Mouse (Mus musculus) cerebral cortex, adult 2 months (tissue): ENCODE measurements around the gene Aaed1.

Source experiments
- WGBS: fragments of 180-500 bp; shearing (Covaris S2); methylation state at CpG from one replicate; pipeline ENCODE4 v1.1.7; 2018; 5-methylcytosine and 5-hydroxymethylcytosine counted together

Gene Aaed1

DNA sequence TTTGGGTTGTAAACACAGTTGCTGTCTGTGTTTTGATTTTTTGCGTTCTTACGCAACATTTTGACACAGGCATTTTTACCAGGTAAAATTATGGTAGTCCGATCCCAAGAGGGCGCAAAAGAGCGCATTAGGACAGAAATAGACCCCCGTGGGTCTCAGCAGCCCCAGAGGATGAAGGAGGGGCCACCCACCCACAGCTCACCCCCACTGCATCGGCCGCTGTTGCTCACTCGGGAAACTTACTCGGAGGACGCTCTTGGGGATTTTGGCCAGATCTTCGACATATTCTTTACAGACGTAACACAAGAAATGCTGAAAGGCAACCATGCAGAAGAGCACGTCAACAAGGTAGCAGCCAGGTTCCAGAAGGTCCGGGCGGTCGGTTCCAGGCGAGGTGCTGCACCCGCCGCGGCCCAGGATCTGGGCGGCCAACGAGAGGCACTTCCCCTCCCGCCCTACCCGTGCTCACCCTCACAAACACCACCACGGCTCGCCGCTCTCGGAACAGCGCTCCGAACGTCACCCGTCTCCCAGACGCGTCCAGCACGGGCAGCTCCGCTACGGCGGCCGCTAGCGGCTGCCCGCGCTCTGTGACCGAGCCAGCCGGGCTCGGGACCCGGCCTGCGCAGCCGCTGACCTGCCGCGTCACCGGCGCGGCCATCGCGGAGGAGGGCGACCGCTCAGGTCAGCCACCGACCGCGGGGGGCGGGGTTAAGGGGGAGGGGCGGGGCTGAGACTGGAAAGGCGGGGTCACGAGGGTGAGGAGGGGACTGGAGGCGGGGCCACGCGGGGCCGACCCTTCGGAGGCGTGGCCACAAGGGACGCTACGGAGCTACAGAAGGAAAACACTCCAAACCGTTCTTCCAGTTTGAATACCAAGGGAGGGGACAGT lies at the start of gene Aaed1:
TSS of gene Aaed1 (minus strand) at position 687 of the 892 bp plus-strand sequence.
- under 1% methylated on average over 71 of the region's 74 CpGs for WGBS

DNA sequence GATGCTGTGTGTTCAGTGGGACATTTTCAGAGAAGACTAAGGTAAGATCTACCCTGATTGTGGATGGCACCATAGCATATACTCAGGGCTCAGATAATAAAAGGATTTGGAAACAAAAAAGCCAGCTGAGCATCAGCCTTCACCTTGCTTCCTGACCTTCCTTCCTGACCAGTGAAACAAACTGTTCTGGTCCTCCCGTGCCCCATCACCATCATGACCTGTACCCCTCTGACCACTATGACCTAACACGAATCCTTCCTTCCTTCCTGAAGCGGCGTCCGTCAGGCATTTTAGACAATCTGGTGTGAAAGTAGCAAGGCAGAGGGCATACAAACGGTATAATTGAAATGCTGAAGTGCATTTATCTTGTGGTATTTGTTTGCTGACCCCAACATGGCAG lies 49.6 kb upstream of the Aaed1 start:
- WGBS = 89% methylated on average over 6 of the region's 6 CpGs

DNA sequence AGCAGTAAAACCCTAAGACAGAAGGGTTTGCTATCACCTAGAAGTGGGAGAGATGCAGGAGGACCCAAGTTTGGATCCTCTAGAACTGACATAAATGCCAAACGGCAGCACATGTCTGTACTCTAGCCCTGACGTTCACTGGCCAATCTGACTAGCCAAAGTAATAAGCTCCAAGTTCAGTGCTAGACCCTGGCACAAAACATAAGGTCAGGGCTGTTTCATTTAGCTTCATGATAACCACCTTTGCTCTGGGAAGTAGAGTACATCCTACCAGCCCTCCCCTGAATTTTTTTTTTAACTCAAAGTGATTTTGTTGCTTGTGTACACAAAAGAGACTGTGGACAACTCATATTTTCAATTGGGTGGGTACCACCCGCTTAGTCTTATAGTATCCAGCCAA lies 48.5 kb upstream of the Aaed1 start:
- WGBS = 92% methylated on average over 3 of the region's 3 CpGs

DNA sequence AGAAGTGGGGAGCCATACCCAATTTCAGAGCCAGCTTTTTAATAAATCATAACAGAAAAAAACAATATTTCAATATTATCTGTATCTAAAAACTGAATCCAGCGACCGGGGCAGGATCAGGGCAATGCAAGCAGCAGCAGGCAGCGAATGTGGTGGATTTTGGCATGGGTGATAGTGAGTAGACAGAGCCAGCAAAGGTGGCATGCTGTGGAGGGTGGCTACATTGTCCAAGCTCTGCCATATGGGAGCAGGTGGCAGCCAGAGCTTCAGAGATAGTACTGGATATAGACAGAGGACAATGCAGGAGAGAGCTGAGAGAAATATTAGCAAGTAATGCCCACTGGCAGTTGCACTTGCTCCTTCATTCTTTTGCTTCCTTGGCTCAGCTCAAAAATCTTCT lies 47.2 kb upstream of the Aaed1 start:
- 81% methylated on average over 3 of the region's 3 CpGs for WGBS

DNA sequence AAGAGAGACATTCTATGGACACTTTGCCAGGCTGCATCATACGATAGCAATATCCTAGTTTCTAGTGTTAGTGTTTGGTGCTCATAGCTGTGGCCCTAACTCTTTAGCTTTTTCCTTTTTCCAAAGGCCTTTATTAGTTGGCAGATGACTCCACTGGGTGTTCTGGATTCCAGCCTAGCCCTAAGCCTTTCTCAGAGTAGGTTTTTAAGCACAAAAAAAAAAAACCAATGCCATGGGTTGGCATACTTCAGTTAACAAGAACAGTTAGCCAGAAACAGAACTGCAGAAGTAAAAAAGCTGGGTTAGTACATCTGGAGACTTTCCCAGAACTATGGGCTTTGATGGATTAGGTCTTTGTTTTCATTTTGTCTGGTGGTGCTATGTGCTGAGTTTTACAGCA lies 46.0 kb upstream of the Aaed1 start:
- 68% methylated on average over 1 of the region's 1 CpGs for WGBS

DNA sequence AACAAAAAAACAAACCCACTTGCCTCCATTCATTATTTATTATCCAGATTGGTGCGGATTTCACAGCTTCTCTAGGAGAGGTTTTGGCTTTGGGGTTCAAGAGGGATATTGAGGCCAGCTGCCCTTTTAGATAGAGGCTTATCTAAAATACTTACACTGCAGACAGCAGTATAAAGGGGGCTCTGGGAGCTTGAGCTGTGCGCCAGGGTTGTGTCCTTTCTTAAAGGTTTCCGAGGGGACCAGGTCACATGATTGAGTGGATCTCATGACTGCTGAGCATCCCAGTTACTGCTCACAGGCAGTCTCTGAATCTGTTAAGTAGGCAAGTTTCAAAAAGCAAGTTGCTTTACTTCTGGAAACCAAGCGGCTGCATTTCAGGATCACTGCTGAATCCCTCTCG lies 44.9 kb upstream of the Aaed1 start:
- WGBS = 83% methylated on average over 5 of the region's 5 CpGs

DNA sequence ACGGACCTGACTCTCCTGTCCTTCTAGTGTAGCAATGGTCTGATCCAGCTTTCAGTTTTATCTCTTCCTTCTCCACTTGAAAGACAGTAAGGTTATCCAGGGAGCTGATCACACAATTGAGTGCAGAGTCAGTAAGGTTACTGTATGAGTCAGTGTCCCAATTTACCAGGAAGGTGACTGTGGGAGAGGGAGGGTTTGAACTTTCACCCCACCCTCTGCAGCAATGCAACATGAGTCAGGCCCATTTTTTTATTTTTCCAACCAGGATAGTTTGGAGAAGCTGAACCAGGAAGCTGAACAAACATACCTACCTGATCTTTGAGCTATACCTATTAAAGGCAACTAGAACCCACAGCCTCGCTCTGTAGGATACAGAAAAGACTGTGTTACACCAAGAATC lies 37.0 kb upstream of the Aaed1 start:
- WGBS = 90% methylated on average over 2 of the region's 2 CpGs

DNA sequence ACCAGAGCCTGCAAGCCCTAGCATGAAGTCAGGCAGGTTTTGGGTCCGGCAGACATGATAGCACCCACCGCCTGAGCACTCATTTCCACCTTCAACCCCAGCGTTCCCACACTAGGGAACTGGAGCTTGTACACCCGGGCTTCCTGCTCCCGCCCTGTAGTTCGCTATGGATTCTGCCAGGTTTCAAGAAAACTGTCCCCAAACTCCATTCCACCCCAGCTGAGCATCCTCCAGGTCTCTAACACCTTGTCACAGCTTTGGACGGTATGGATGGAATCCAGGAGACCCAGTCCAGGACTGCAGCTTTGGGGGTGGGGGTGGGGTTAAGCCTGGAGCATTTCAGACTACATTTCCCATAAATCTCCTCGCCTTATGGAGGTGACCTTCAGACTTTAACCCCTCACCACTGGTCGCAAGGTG lies 31.6 kb upstream of the Aaed1 start:
- WGBS = 3% methylated on average over 9 of the region's 9 CpGs

DNA sequence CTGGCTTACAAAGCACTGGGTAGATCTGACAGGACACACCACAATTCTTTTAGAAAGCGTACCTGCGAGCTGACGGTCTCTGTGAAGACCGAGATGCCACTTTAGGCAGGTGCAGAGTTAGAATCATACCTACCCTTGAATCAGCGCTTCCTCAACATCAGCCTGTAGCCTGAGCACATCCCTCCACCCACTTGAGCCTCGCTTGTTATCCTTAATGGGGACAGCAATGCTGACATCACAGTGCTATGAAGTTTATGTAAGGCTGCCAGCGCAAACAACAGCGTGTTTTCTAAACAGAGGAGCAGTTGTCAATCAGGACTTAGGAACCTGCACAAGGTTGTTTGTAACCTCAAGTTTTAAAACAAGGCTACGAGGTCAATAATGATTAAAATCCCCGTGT lies 31.1 kb upstream of the Aaed1 start:
- 16% methylated on average over 10 of the region's 10 CpGs for WGBS

DNA sequence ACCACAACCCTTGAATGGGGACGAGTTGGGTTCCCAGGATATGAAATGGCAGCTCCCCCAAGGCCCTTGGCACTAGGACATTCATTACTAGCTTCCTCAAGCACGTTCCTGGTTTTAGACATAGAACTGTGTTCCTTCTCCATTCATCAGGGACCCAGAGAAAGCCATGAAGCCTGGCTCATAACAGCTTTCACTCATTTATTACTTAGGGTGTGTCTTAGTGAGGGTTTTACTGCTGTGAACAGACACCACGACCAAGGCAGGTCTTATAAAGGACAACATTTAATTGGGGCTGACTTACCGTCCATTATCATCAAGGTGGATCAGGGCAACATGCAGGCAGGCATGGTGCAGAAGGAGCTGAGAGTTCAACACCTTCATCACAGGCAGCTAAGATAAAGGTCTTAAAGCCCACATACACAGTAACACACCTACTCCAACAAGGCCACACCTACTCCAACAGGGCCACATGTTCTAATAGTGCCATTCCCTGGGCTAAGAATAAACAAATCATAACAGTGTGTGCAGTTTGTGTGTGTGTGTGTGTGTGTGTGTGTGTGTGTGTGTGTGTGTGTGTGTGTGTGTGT lies 23.1 kb upstream of the Aaed1 start:
- 85% methylated on average over 4 of the region's 4 CpGs for WGBS

DNA sequence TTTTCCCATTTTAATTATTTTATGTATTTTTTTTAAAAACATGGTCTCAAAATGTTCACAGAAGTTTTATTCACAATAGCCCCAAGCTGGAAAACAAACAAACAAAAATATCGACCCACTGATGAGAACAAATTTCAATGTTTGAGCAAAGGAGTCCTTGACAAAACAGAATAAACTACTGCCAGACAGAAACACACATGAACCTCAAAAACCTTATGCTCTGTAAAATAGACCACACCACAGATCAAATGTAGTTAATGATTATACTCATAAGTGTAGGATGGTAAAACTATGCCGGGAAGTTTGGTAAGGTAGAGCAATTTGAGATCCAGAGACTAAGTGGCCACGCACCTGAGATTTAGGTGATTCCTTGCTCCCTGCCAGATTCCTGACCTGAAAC lies 20.6 kb upstream of the Aaed1 start:
- 93% methylated on average over 3 of the region's 3 CpGs for WGBS

DNA sequence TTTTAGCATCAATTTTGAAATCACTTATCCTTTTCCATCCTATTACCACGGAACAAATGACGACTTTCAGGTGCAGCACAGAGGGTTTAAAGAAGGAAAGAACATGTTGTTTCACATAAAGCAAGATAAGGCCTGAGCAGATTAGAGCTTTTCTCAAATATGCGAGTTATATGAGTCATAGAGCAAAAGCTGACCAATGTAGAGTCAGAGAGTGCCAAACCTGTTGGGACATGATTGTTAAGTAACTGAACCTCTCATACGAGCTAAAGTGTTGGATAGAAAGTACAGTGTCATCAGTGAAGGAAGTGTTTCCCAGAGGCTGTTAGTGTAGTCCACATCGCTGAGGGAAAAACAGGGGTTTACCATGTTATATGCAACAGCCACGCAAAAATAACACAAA lies 19.8 kb upstream of the Aaed1 start:
- 85% methylated on average over 6 of the region's 6 CpGs for WGBS

DNA sequence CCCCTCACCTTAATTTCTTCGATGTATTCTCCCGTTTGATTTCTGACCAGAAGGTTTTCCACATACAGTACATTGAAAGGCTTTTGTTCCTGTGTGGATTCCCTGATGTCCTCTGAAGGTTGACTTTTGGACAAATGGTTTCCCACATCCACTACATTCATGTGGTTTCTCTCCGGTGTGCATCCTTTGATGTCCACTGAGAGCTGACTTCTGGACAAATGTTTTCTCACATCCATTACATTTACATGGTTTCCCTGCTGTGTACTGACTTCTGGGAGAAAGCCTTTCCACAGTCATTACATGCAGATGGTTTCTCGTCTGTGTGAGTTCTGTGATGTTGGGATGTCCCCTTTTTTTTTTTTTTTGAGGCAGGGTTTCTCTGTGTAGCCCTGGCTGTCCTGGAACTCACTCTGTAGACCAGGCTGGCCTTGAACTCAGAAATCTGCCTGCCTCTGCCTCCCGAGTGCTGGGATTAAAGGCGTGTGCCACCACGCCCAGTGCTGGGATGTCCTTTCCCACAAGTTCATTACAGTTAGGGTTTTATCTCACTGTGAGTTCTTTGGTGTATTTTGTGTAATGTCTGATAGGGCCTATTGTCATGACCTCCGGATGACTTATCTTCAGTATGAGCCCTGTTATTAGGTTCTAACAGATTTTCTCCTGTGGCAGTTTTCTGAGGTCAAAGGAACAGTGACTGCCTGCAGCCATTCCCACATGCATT lies 10.2 kb upstream of the Aaed1 start:
- WGBS = 88% methylated on average over 8 of the region's 8 CpGs

DNA sequence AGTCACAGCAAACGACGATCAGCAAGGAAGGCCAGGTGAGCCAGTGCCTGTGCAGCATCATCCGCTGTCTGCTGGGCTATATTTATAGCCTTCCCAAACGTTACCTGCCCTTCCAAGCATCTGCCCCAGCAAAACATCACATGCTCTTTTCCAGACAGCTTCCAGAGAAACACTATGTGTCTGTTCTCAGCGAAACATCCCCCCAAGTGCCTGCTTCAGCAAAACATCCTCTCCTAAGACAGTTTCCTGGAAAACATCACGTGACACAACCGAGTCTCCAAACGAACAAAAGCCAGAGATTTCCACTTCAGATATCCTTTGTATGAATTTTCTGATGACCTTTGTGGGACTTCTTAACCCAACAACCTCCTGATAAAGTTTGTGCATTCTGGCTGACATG lies 7.8 kb upstream of the Aaed1 start:
- WGBS = 73% methylated on average over 8 of the region's 8 CpGs

DNA sequence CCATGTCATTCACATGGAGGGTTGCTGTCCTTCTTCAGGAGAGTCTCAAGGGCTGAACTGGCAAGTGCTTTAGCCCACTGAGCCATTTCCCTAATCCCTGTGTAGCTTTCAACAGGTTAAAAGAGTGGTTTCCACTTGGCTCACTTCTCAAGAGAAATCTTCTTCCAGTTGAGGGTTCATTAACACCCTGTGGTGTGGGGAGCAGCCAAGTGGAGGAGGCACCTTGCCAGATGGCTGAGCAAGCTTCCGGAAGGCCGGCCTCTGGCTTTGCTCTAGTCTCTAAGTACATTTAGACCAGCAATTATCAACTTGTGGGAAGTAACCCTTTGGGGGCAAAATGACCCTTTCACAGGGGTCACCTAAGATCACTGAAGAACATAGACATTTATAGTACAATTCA lies 5.8 kb upstream of the Aaed1 start:
- 63% methylated on average over 2 of the region's 2 CpGs for WGBS

DNA sequence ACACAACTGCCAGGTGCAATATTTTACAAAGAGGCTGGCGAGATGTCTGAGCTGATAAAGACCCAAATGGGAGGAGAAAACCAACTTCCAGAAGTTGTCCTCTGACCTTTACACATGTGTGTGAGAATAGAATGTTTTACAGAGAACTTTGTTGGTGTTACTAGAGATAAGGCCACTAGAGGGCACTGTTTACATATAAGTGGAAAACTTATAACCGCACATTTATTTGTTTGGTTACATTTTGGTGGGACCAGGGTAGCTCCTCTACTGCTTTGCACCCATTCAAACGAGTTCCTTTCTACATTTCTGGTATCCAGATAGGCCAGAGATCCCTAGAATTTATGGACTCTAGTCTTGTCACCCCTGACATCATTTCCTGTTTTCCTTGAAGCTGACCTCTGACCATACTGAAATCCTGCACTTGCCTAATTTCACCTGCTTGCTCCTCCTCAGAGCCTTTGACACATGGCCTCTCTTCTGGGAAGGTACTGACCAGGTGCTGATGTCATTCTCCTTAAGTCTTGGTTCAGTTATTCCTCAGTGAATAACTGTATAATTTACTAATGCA lies 3.1 kb upstream of the Aaed1 start:
- WGBS = under 1% methylated on average over 3 of the region's 3 CpGs

DNA sequence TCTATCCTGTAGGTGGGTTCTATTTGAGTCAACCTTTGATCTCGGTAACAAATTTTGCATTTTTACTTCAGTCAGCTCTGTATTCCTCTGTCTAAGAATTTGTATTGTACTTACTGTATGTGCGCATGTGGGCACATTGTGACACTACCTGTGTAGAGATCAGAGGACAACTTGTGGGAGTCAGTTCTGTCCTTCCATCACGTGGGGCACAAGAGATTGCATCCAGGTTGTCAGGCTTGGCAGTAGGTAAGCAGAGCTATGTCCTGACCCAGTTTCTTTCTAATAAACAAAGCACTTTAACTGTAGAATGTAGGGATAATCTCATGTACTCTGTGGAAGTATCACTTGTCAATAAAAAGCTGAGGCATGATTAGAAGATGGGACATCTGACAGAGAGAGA lies 1.5 kb upstream of the Aaed1 start:
- whole genome bisulfite sequencing = 78% methylated on average over 3 of the region's 3 CpGs

DNA sequence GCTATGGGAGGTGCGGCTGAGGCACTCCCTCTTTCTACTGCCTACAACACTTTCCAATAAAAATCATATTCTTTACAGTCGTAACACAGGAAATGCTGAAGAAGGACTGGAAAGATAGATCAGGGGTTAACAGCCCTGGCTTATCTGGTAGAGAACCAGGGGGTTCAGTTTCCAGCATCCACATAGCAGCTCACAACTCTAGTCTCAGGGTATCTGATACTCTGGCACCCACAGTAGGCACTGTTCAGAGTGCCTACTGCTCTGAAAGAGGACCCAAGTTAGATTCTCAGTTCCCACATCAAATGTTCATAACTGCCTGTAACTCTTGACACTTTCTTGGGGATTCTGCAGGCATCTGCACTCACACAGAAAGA lies 393 bp upstream of the Aaed1 start:
- WGBS = 2% methylated on average over 2 of the region's 2 CpGs

DNA sequence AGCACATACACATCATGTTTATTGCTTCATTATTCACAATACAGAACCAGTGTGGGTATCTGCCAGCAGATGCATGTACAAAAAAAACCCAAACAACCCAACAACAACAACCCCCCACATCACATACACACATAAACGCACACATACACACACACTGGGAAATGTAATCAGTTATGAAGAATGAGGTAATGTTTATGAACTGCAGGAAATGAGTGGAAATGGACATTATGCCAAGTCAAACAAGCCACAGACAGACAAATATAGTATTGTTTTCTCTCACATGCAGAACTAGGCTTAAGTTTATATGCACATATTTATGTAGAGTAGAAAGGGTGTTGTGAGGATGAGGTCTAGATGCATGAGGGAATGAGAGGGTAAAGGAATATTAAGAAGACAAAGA lies 1.2 kb downstream of the Aaed1 start:
- WGBS = 49% methylated on average over 1 of the region's 1 CpGs

DNA sequence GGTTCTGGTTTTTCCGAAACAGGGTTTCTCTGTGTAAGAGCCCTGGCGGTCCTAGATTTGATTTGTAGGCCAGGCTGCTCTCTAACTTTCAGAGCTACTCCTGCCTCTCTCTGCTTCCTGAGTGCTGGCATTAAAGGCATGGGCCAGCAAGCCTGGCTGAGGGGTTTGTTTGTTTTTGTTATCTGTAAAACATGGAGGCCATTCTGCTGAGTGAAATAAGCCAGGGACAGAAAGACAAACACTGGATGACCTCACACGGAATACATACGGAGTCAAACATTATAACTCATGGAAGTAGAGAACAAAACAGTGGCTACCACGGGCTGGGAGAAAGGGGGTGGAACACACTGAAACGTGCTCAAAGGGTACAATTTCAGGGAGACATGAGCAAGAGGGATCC lies 1.9 kb downstream of the Aaed1 start:
- WGBS = 73% methylated on average over 6 of the region's 6 CpGs

DNA sequence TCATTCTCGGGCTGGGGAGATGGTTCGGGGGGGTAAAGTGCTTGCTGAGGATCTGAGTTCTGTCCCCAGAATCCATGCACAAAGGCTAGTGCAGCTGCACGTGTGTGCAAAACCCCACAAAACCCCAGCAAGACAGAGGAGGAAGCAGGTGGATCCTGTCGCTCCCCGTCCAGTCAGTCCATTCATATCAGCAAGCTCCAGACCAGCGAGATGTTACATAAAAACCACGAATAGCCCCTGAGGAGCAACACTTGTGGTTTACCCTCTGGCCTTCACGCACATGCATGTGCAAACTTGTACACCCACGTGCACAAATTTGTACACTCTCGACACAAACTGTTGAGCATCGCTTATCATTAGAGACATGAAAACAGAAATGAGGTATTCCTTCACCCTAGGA lies 2.7 kb downstream of the Aaed1 start:
- 76% methylated on average over 11 of the region's 11 CpGs for WGBS

DNA sequence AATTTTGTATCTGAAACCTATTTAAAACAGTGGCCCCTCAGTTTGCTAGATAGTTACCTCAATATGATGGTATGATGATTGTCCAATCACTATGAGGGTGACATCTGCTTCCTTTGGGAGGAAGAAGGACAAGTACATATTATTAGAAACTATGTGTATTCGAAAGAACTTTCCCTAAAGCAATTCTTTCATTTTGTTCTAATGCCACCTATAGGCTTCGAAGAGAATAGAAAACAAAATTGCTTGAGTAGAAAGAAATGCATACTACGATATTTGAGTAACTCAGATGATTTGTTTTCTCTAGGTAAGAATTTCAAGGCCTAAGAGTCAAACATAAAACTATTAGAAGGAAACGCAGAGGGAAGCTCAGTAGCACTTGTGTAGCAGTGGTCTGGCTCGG lies 3.5 kb downstream of the Aaed1 start:
- WGBS = 43% methylated on average over 5 of the region's 5 CpGs

DNA sequence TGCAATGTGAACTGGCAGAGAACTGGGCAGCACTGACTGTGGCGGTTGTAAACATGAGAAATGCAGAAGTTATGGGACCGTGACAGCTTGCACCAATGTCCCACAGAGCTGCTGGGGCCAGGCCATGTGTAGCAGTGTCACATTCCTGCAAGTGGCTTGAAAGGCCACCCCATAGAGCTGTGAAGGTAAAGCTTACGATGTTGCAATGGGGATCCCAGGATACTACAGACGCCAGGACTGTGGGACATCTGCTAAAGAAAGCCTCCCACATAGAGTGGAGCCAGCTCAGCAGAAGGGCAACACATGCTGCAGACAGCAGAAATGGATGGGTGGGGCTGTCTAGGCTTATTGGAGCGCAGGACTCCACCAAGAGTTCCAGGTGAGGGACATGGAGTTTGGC lies 5.0 kb downstream of the Aaed1 start:
- 77% methylated on average over 5 of the region's 5 CpGs for WGBS
